Mouse (Mus musculus) MEL (cell line): ENCODE data around the gene Zbtb7a. TPM values are rescaled to one million over a fixed set of nuclear protein-coding genes. Genes with fewer than 3 reads are reported as not detected.
A peak's percentile ranks its signal among the peaks of the same experiment; 100 is the strongest.

Experiments used
- DNase-seq: peaks from one replicate; pipeline ENCODE4 v3.0.0; 2011; ENCODE audit warnings: low read depth, low spot score
- H3K27ac ChIP-seq: 2 replicates; pipeline ENCODE4 v1.5.1; 2012; ENCODE audit warnings: low read depth, mild to moderate bottlenecking, control low read depth, low read length, moderate library complexity; ENCODE audit not compliant: control insufficient read depth
- H3K27me3 ChIP-seq, 2 experiments: fragments of 150-350 bp in 1 of 2; sonication (generic) in 1 of 2; 2 replicates each; pipeline ENCODE4 v1.6.1; 2012; ENCODE audit warnings: low read length in 2 of 2, mild to moderate bottlenecking in 2 of 2, improper control_type of control experiment in 1 of 2, moderate library complexity in 1 of 2; ENCODE audit not compliant: insufficient read depth in 2 of 2, control insufficient read depth in 1 of 2
- H3K36me3 ChIP-seq, 2 experiments: 2 replicates each; pipeline ENCODE4 v1.6.1; 2012 to 2014; ENCODE audit warnings: low read length in 2 of 2, improper control_type of control experiment in 1 of 2, inconsistent platforms in 1 of 2, mild to moderate bottlenecking in 1 of 2; ENCODE audit not compliant: insufficient read depth in 2 of 2, control insufficient read depth in 1 of 2
- H3K4me1 ChIP-seq, 2 experiments: fragments of 150-350 bp in 1 of 2; sonication (generic) in 1 of 2; 2 replicates each; pipeline ENCODE4 v1.6.1; 2012; ENCODE audit warnings: low read length in 2 of 2, improper control_type of control experiment in 1 of 2, mild to moderate bottlenecking in 1 of 2; ENCODE audit not compliant: insufficient read depth in 2 of 2, control insufficient read depth in 1 of 2
- H3K4me3 ChIP-seq, 2 experiments: fragments of 150-350 bp in 1 of 2; sonication (generic) in 1 of 2; 2 replicates each; pipeline ENCODE4 v1.5.1; 2012; ENCODE audit warnings: low read depth in 2 of 2, low read length in 2 of 2, mild to moderate bottlenecking in 2 of 2, moderate library complexity in 2 of 2, control low read depth in 1 of 2, improper control_type of control experiment in 1 of 2; ENCODE audit not compliant: control insufficient read depth in 1 of 2, insufficient read depth in 1 of 2
- H3K79me2 ChIP-seq: 2 replicates; pipeline ENCODE4 v1.6.1; 2012; ENCODE audit warnings: mild to moderate bottlenecking, low read length, moderate library complexity; ENCODE audit not compliant: control insufficient read depth, poor library complexity, insufficient read depth
- H3K9ac ChIP-seq: 2 replicates; pipeline ENCODE4 v1.6.1; 2012; ENCODE audit warnings: low read depth, mild to moderate bottlenecking, control low read depth, low read length, moderate library complexity; ENCODE audit not compliant: control insufficient read depth, poor library complexity, severe bottlenecking
- H3K9me3 ChIP-seq: fragments of 150-350 bp; sonication (generic); replicated peaks from 2 replicates; pipeline ENCODE4 v1.6.1; 2012; ENCODE audit warnings: mild to moderate bottlenecking, low read length, improper control_type of control experiment, moderate library complexity; ENCODE audit not compliant: insufficient read depth
- CHD1 ChIP-seq: IDR thresholded peaks from 2 replicates; pipeline ENCODE4 v1.6.1; 2012; ENCODE audit warnings: low read depth, mild to moderate bottlenecking, inconsistent platforms, low read length, improper control_type of control experiment
- CTCF ChIP-seq, 3 experiments: IDR thresholded peaks in 2 of 3; conservative IDR thresholded peaks in 1 of 3; 2 replicates each; pipeline ENCODE4 v1.5.1; 2011 to 2012; ENCODE audit warnings: low read length in 3 of 3, low read depth in 2 of 3, mild to moderate bottlenecking in 2 of 3, improper control_type of control experiment in 1 of 3, inconsistent platforms in 1 of 3, mixed read lengths in 1 of 3, moderate library complexity in 1 of 3; ENCODE audit not compliant: control insufficient read depth in 1 of 3, insufficient read depth in 1 of 3, poor library complexity in 1 of 3, severe bottlenecking in 1 of 3
- HCFC1 ChIP-seq: IDR thresholded peaks from 2 replicates; pipeline ENCODE4 v1.6.1; 2012; ENCODE audit warnings: low read depth, mild to moderate bottlenecking, inconsistent platforms, low read length, improper control_type of control experiment, moderate library complexity
- JUND ChIP-seq: IDR thresholded peaks from 2 replicates; pipeline ENCODE4 v1.6.1; 2011; ENCODE audit warnings: low read depth, mild to moderate bottlenecking, improper control_type of control experiment, low read length
- MEF2A ChIP-seq: IDR thresholded peaks from 2 replicates; pipeline ENCODE4 v1.6.1; 2014; ENCODE audit warnings: low read depth, mild to moderate bottlenecking, inconsistent platforms, low read length, improper control_type of control experiment; ENCODE audit not compliant: poor library complexity, insufficient replicate concordance, severe bottlenecking; ENCODE audit errors: extremely low read depth
- MXI1 ChIP-seq: IDR thresholded peaks from 2 replicates; pipeline ENCODE4 v1.6.1; 2011; ENCODE audit warnings: mild to moderate bottlenecking, low read depth, low read length, improper control_type of control experiment
- MYB ChIP-seq: IDR thresholded peaks from 2 replicates; pipeline ENCODE4 v1.6.1; 2011; ENCODE audit warnings: mild to moderate bottlenecking, low read depth, low read length, improper control_type of control experiment
- MYC ChIP-seq: IDR thresholded peaks from 2 replicates; pipeline ENCODE4 v1.6.1; 2011; ENCODE audit warnings: low read depth, mild to moderate bottlenecking, low read length, improper control_type of control experiment, moderate library complexity
- NRF1 ChIP-seq: IDR thresholded peaks from 2 replicates; pipeline ENCODE4 v1.6.1; 2014; ENCODE audit warnings: low read depth, mild to moderate bottlenecking, inconsistent platforms, low read length, improper control_type of control experiment, moderate library complexity; ENCODE audit not compliant: poor library complexity, insufficient read depth, severe bottlenecking
- POLR2A ChIP-seq, 2 experiments: IDR thresholded peaks; 2 replicates each; pipeline ENCODE4 v1.6.1; 2011 to 2012; ENCODE audit warnings: low read length in 2 of 2, mild to moderate bottlenecking in 2 of 2, control low read depth in 1 of 2, improper control_type of control experiment in 1 of 2, low read depth in 1 of 2, moderate library complexity in 1 of 2; ENCODE audit not compliant: control insufficient read depth in 1 of 2, insufficient read depth in 1 of 2, poor library complexity in 1 of 2
- POLR2AphosphoS5 ChIP-seq: IDR thresholded peaks from 2 replicates; pipeline ENCODE4 v1.6.1; 2012; ENCODE audit warnings: low read depth, borderline replicate concordance, mild to moderate bottlenecking, inconsistent platforms, low read length, moderate library complexity, mixed read lengths
- RAD21 ChIP-seq: IDR thresholded peaks from 2 replicates; pipeline ENCODE4 v1.6.1; 2011; ENCODE audit warnings: mild to moderate bottlenecking, low read depth, low read length, improper control_type of control experiment
- SIN3A ChIP-seq: IDR thresholded peaks from 2 replicates; pipeline ENCODE4 v1.6.1; 2012; ENCODE audit warnings: low read length, improper control_type of control experiment, inconsistent platforms
- SMC3 ChIP-seq: IDR thresholded peaks from 2 replicates; pipeline ENCODE4 v1.6.1; 2011; ENCODE audit warnings: low read depth, low read length, improper control_type of control experiment
- TAL1 ChIP-seq: IDR thresholded peaks from 2 replicates; pipeline ENCODE4 v1.6.1; 2012; ENCODE audit warnings: mild to moderate bottlenecking, inconsistent platforms, low read length, moderate library complexity, mixed read lengths
- UBTF ChIP-seq: IDR thresholded peaks from 2 replicates; pipeline ENCODE4 v1.6.1; 2012; ENCODE audit warnings: low read depth, mild to moderate bottlenecking, inconsistent platforms, low read length, improper control_type of control experiment, moderate library complexity, borderline replicate concordance; ENCODE audit not compliant: insufficient read depth
- USF1 ChIP-seq: IDR thresholded peaks from 2 replicates; pipeline ENCODE4 v1.6.1; 2014; ENCODE audit warnings: low read depth, mild to moderate bottlenecking, inconsistent platforms, low read length, improper control_type of control experiment, moderate library complexity
- USF2 ChIP-seq, 2 experiments: IDR thresholded peaks; 2 replicates each; pipeline ENCODE4 v1.6.1; 2011 to 2012; ENCODE audit warnings: improper control_type of control experiment in 2 of 2, low read length in 2 of 2, borderline replicate concordance in 1 of 2, inconsistent platforms in 1 of 2, low read depth in 1 of 2, mild to moderate bottlenecking in 1 of 2; ENCODE audit not compliant: insufficient read depth in 1 of 2
- ZKSCAN1 ChIP-seq: IDR thresholded peaks from 2 replicates; pipeline ENCODE4 v1.6.1; 2012; ENCODE audit warnings: low read depth, mild to moderate bottlenecking, inconsistent platforms, low read length, improper control_type of control experiment, moderate library complexity
- ZMIZ1 ChIP-seq: IDR thresholded peaks from 2 replicates; pipeline ENCODE4 v1.6.1; 2012; ENCODE audit warnings: low read depth, mild to moderate bottlenecking, inconsistent platforms, low read length, improper control_type of control experiment, moderate library complexity
- ZNF384 ChIP-seq: IDR thresholded peaks from 2 replicates; pipeline ENCODE4 v1.6.1; 2012; ENCODE audit warnings: low read depth, mild to moderate bottlenecking, inconsistent platforms, low read length, improper control_type of control experiment
- polyA plus RNA-seq, 2 experiments: library from polyadenylated mRNA; stranded (reverse) in 1 of 2; unstranded in 1 of 2; fragments of >175 nt in 1 of 2; fragments of >200 nt in 1 of 2; gene quantifications; 2 replicates each; pipeline versions ENCODE4 v1.2.1 to v1.2.4; 2012; ENCODE audit warnings: low replicate concordance in 2 of 2, low read depth in 1 of 2; ENCODE audit not compliant: insufficient read length in 2 of 2, insufficient read depth in 1 of 2, missing spikeins in 1 of 2
- total RNA-seq: library from RNA; depleted of rRNA; stranded (reverse); fragments of 300-350 nt; gene quantifications from 2 replicates; pipeline ENCODE4 v1.2.3, GENCODE M21; 2012

The Zbtb7a gene
- total and polyA plus RNA-seq, 3 experiments: 25.3 to 45.4 (median 40.6) TPM

GRCm38 (mm10) chr10:81146296-81146695, 11.3 kb downstream of the Zbtb7a start:
- H3K27ac ChIP-seq: no peak overlapping the region
- H3K4me3 ChIP-seq: no peak overlapping the region
- DNase-seq: no peak
- TF ChIP-seq RAD21: no peak
- TF ChIP-seq CHD1: no peak
- no peak for TF ChIP-seq SIN3A
- TF ChIP-seq SMC3: no peak
- no peak overlapping the region for H3K9ac ChIP-seq
- H3K79me2 ChIP-seq: peaks cover 60% of the 10 kb centered on the region
- peaks cover 4 to 17% of the 10 kb centered on the region in 2 experiments for H3K36me3 ChIP-seq
- 0 out of 4 replicates have a peak, but pooled peaks cover 0 to 2% of the 10 kb centered on the region in 2 experiments for H3K4me1 ChIP-seq
- no peaks in the 10 kb centered on the region for H3K27me3 ChIP-seq
- no peaks in the 10 kb centered on the region for H3K9me3 ChIP-seq

- Histone ChIP-seq H3K9ac (no peak overlapping the region), H3K79me2 (peaks cover 14% of the 10 kb centered on the region), H3K4me1 (no peaks in the 10 kb centered on the region), H3K27ac (no peak overlapping the region)
- DNase-seq: no peak
- TF ChIP-seq MXI1 (no peak), POLR2A (IDR thresholded peaks at IDR 0.05; ENCODE audit: control insufficient read depth in 1 of 2, insufficient read depth in 1 of 2, low read depth in 1 of 2, low read length in 2 of 2, poor library complexity in 1 of 2) (peak in 1 of 2 experiments; percentile 37; a peak in 1 of 4 replicates), USF1 (no peak), HCFC1 (no peak), ZNF384 (0 out of 2 replicates have a peak, but pooled peaks have one; percentile 25)
- TF ChIP-seq, all 39 proteins: peak for 2
- Histone ChIP-seq H3K27me3 (no peaks in the 10 kb centered on the region), H3K4me3 (no peak overlapping the region), H3K9me3 (no peaks in the 10 kb centered on the region), H3K36me3 (peaks cover 0 to 13% of the 10 kb centered on the region in 2 experiments; a peak in 2 of 4 replicates)
Observed at GRCm38 (mm10) chr10:81151261-81151660, 16.2 kb downstream of the Zbtb7a start.

GRCm38 (mm10) chr10:81152609-81153008, 17.6 kb downstream of the Zbtb7a start:
- peaks cover 3% of the 10 kb centered on the region; the same call in 1 of the 2 replicates for H3K79me2 ChIP-seq
- H3K4me3 ChIP-seq: no peak overlapping the region
- no peak for TF ChIP-seq RAD21
- TF ChIP-seq UBTF: no peak
- no peak for TF ChIP-seq MYC
- no peak for TF ChIP-seq NRF1
- TF ChIP-seq SIN3A: no peak
- TF ChIP-seq CTCF (IDR thresholded peaks at IDR 0.05 in 2 of 3, conservative IDR thresholded peaks at IDR 0.05 in 1 of 3; ENCODE audit: control insufficient read depth in 1 of 3, insufficient read depth in 1 of 3, low read depth in 2 of 3, low read length in 3 of 3, poor library complexity in 1 of 3, severe bottlenecking in 1 of 3): no peak
- no peak for TF ChIP-seq USF1
- no peak for TF ChIP-seq HCFC1
- TF ChIP-seq POLR2A (IDR thresholded peaks at IDR 0.05; ENCODE audit: control insufficient read depth in 1 of 2, insufficient read depth in 1 of 2, low read depth in 1 of 2, low read length in 2 of 2, poor library complexity in 1 of 2): no peak
- no peak for TF ChIP-seq POLR2AphosphoS5
- TF ChIP-seq ZKSCAN1: no peak
- TF ChIP-seq USF2 (IDR thresholded peaks at IDR 0.05; ENCODE audit: borderline replicate concordance in 1 of 2, insufficient read depth in 1 of 2, low read depth in 1 of 2, low read length in 2 of 2): no peak
- no peak for TF ChIP-seq MEF2A
- no peak for TF ChIP-seq MXI1
- no peak for TF ChIP-seq JUND
- TF ChIP-seq ZMIZ1: no peak
- no peak for TF ChIP-seq MYB
- no peak for TF ChIP-seq TAL1
- TF ChIP-seq, all 39 proteins: peak for 0
- no peak for DNase-seq
- H3K9me3 ChIP-seq: no peaks in the 10 kb centered on the region
- peaks cover 0 to 8% of the 10 kb centered on the region in 2 experiments; a peak in 2 of 4 replicates for H3K36me3 ChIP-seq
- no peak overlapping the region for H3K27ac ChIP-seq
- no peaks in the 10 kb centered on the region for H3K4me1 ChIP-seq
- no peak overlapping the region for H3K9ac ChIP-seq
- H3K27me3 ChIP-seq: no peaks in the 10 kb centered on the region
